ENCODE assay signal across 20 mouse cellular contexts in genomic region chr2:150307183-150307773, GRCm38 (mm10). TPM values are rescaled to one million over a fixed set of nuclear protein-coding genes. Genes with fewer than 3 reads are reported as not detected.
DNase-seq lines count a peak whose midpoint lies in the region; ATAC-seq and TF ChIP-seq lines count a peak whose summit lies in the region.
"Had no signal": no experiment of that assay in that cellular context is flagged by ENCODE, and none has a peak within 500 bp of the region (broad histone marks: within the 10 kb centered on the region; RNA-seq: fewer than 3 reads in every experiment).

No protein-coding gene starts in this region.

- no peak overlapping the region for H3K9ac ChIP-seq in lung, postnatal 0 days (replicated peaks; ENCODE audit: low read depth)
- no peak overlapping the region for H3K9ac ChIP-seq in CH12.LX (ENCODE audit: insufficient read depth, low read depth)
- no peak overlapping the region for H3K9ac ChIP-seq in kidney, embryonic 14.5 days (ENCODE audit: low read depth, low read length)
- H3K9ac ChIP-seq: forebrain, postnatal 0 days; liver, embryonic 12.5 days had no signal

- TF ChIP-seq POLR2A in CH12.LX (IDR thresholded peaks at IDR 0.05; ENCODE audit: low read depth, low read length), result no peak

- no peak for TF ChIP-seq CTCF in lung, postnatal 0 days (IDR thresholded peaks at IDR 0.05)
- no peak for TF ChIP-seq CTCF in CH12.LX (conservative IDR thresholded peaks at IDR 0.05 in 1 of 2, IDR thresholded peaks at IDR 0.05 in 1 of 2; ENCODE audit: low read depth in 2 of 2, low read length in 2 of 2)

- in situ Hi-C loops in CH12.LX (cut with MboI; ENCODE audit: low pct_ligation_motif_present, low pct_unique_long_range_greater_than_20kb, low sequenced_read_pairs), result no loop called here

- H3K4me1 ChIP-seq in lung, postnatal 0 days (ENCODE audit: insufficient read depth, low read depth, low read length), result no peaks in the 10 kb centered on the region
- H3K4me1 ChIP-seq in CH12.LX (ENCODE audit: control insufficient read depth in 1 of 2, insufficient read depth in 2 of 2), result peaks cover 0 to 20% of the 10 kb centered on the region in 2 experiments; a peak in 2 of 4 replicates
- H3K4me1 ChIP-seq in kidney, embryonic 14.5 days (ENCODE audit: control insufficient read depth, insufficient read depth, low read length), result no peaks in the 10 kb centered on the region

- peaks cover 6% of the 10 kb centered on the region for H3K79me2 ChIP-seq in CH12.LX (replicated peaks; ENCODE audit: control insufficient read depth, extremely low read depth, insufficient read depth, poor library complexity, severe bottlenecking)

- no peak for TF ChIP-seq EP300 in lung, postnatal 0 days (IDR thresholded peaks at IDR 0.05)
- TF ChIP-seq EP300 in CH12.LX (IDR thresholded peaks at IDR 0.05; ENCODE audit: low read length), result no peak

- no peaks in the 10 kb centered on the region for H3K36me3 ChIP-seq in lung, postnatal 0 days (ENCODE audit: insufficient read depth, low read length)
- H3K36me3 ChIP-seq in CH12.LX (replicated peaks in 1 of 2; ENCODE audit: control insufficient read depth in 1 of 2, insufficient read depth in 1 of 2, low read length in 1 of 2), result no peaks in the 10 kb centered on the region
- H3K36me3 ChIP-seq in kidney, embryonic 14.5 days (ENCODE audit: control insufficient read depth, insufficient read depth, low read length), result no peaks in the 10 kb centered on the region
- H3K36me3 ChIP-seq: liver, embryonic 12.5 days had no signal

- H3K9me3 ChIP-seq in lung, postnatal 0 days (ENCODE audit: low read length), result no peaks in the 10 kb centered on the region
- no peaks in the 10 kb centered on the region for H3K9me3 ChIP-seq in CH12.LX (replicated peaks; ENCODE audit: low read length)
- no peaks in the 10 kb centered on the region for H3K9me3 ChIP-seq in kidney, embryonic 14.5 days (ENCODE audit: control insufficient read depth, low read length)
- H3K9me3 ChIP-seq: liver, embryonic 12.5 days; megakaryocyte, embryonic 14.5 days had no signal

- no peak for TF ChIP-seq RAD21 in CH12.LX (IDR thresholded peaks at IDR 0.05; ENCODE audit: low read depth, low read length)

- WGBS in lung, postnatal 0 days, result 84% methylated on average over 10 of the region's 10 CpGs
- 85% methylated on average over 10 of the region's 10 CpGs for WGBS in kidney, embryonic 14.5 days

- H3K4me2 ChIP-seq in lung, postnatal 0 days (replicated peaks; ENCODE audit: low read depth, low read length), result no peak overlapping the region
- H3K4me2 ChIP-seq in CH12.LX (ENCODE audit: insufficient read depth, low read depth, poor library complexity, severe bottlenecking), result no peak overlapping the region
- H3K4me2 ChIP-seq in kidney, embryonic 14.5 days (replicated peaks; ENCODE audit: low read depth, low read length), result no peak overlapping the region
- H3K4me2 ChIP-seq: heart, embryonic 11.5 days; liver, embryonic 12.5 days had no signal

- no peak overlapping the region for H3K27ac ChIP-seq in lung, postnatal 0 days (ENCODE audit: low read length)
- no peak overlapping the region for H3K27ac ChIP-seq in CH12.LX (ENCODE audit: insufficient read depth, low read depth)
- H3K27ac ChIP-seq in kidney, embryonic 14.5 days (ENCODE audit: low read depth, low read length), result no peak overlapping the region
- H3K27ac ChIP-seq: liver, embryonic 12.5 days had no signal

- DNase-seq in lung, postnatal 25 days (ENCODE audit: low spot score), result peak; percentile 46
- no peak for DNase-seq in lung, postnatal 0 days (ENCODE audit: low spot score)
- peak; percentile 27 for DNase-seq in CH12.LX (ENCODE audit: extremely low read depth)
- peak; percentile 26 for DNase-seq in thymus, postnatal 14 days
- no peak for DNase-seq in layer of hippocampus, postnatal 36 days
- DNase-seq: cerebellum, adult 8-10 months; embryo, embryonic 11 days; forebrain, postnatal 0 days; gastrocnemius, postnatal 25 days; heart, postnatal 36 days; kidney, postnatal 10 days; layer of hippocampus, adult 9-11 months had no signal

- no peak for ATAC-seq in lung, postnatal 0 days
- 0 out of 2 replicates have a peak, but pooled peaks have one; percentile 26 for ATAC-seq in megakaryocyte progenitor cell, adult 5-6 weeks (replicated peaks; ENCODE audit: poor library complexity)
- no peak for ATAC-seq in kidney, embryonic 14.5 days (ENCODE audit: low FRiP score, low TSS enrichment)
- no peak for ATAC-seq in erythroblast, adult 5-6 weeks (replicated peaks; ENCODE audit: low FRiP score, poor library complexity, severe bottlenecking)
- ATAC-seq: forebrain, postnatal 0 days; liver, embryonic 12.5 days; Patski had no signal

- dilution Hi-C loops in CH12.LX (cut with MboI; ENCODE audit: extremely low pct_ligation_motif_present, extremely low pct_unique_long_range_greater_than_20kb, low sequenced_read_pairs), result no loop called here

- no peak overlapping the region for H3K4me3 ChIP-seq in lung, postnatal 0 days (ENCODE audit: low read depth, low read length)
- no peak overlapping the region for H3K4me3 ChIP-seq in CH12.LX (replicated peaks in 1 of 3; ENCODE audit: low read depth in 2 of 3, low read length in 2 of 3, poor library complexity in 1 of 3)
- no peak overlapping the region for H3K4me3 ChIP-seq in kidney, embryonic 14.5 days (ENCODE audit: low read length)
- H3K4me3 ChIP-seq: liver, embryonic 12.5 days; megakaryocyte, embryonic 14.5 days had no signal

- no peaks in the 10 kb centered on the region for H3K27me3 ChIP-seq in lung, postnatal 0 days (replicated peaks; ENCODE audit: insufficient read depth, low read length)
- H3K27me3 ChIP-seq in CH12.LX (replicated peaks), result no peaks in the 10 kb centered on the region
- no peaks in the 10 kb centered on the region for H3K27me3 ChIP-seq in kidney, embryonic 14.5 days (ENCODE audit: control insufficient read depth, insufficient read depth, low read length)
- H3K27me3 ChIP-seq: liver, embryonic 12.5 days; megakaryocyte, embryonic 14.5 days had no signal

TF ChIP-seq in CH12.LX, 34 proteins besides CTCF, POLR2A, EP300 and RAD21:
- no peak for TF ChIP-seq GABPA (IDR thresholded peaks at IDR 0.05; ENCODE audit: insufficient replicate concordance, low read depth, low read length)
- 0 out of 2 replicates have a peak, but pooled peaks have one; percentile 14 for TF ChIP-seq BHLHE40 (IDR thresholded peaks at IDR 0.05; ENCODE audit: low read depth, low read length)

RNA-seq across cellular contexts. Expression of gene Gm10130, which starts 16.2 kb away (rescaled TPM):
- polyA plus RNA-seq in lung, postnatal 0 days (2015; fragmentation: Nextera tagmentation; extraction: Ambion mirVana), result 1.6 TPM in 1 of 2 replicates, not detected in the other
- 1.8 and 3.1 TPM in 2 replicates for total RNA-seq in CH12.LX (2012; rRNA removed)
- total RNA-seq in CH12.LX (2014; rRNA removed), result not detected in 2 replicates
- 9.8 and 13.3 TPM in 2 replicates for polyA plus RNA-seq in CH12.LX (2012; ENCODE audit: insufficient read length, low read depth)
- total RNA-seq in megakaryocyte progenitor cell, adult 5-6 weeks (2015), result 1.5 and 1.7 TPM in 2 replicates
- total RNA-seq in megakaryocyte progenitor cell, adult 5-6 weeks (2017), result 10.7 and 18.8 TPM in 2 replicates
- polyA plus RNA-seq in kidney, embryonic 14.5 days (2014; fragmentation: Nextera tagmentation; extraction: Ambion mirVana), result 2.2 and 2.3 TPM in 2 replicates
- total RNA-seq in layer of hippocampus, postnatal 36 days (2021), result 1 to 10 TPM; 2.6 to 4.0 TPM
- not detected in 2 replicates for total RNA-seq in erythroblast, adult 5-6 weeks (2015; ENCODE audit: low replicate concordance)
- total RNA-seq in erythroblast, adult 5-6 weeks (2017; ENCODE audit: low replicate concordance), result 12.0 TPM in 1 of 2 replicates, not detected in the other
- polyA plus RNA-seq: C2C12 had no signal

RNA-seq across cellular contexts. Expression of gene Gm14124, which starts 50.0 kb away (rescaled TPM):
- polyA plus RNA-seq in lung, postnatal 0 days (2015; fragmentation: Nextera tagmentation; extraction: Ambion mirVana), result not detected in 2 replicates
- 5.1 and 8.5 TPM in 2 replicates for total RNA-seq in CH12.LX (2012; rRNA removed)
- 10.4 and 13.4 TPM in 2 replicates for total RNA-seq in CH12.LX (2014; rRNA removed)
- 6.0 and 6.5 TPM in 2 replicates for polyA plus RNA-seq in CH12.LX (2012; ENCODE audit: insufficient read length, low read depth)
- total RNA-seq in megakaryocyte progenitor cell, adult 5-6 weeks (2015), result not detected in 2 replicates
- not detected in 2 replicates for total RNA-seq in megakaryocyte progenitor cell, adult 5-6 weeks (2017)
- polyA plus RNA-seq in kidney, embryonic 14.5 days (2014; fragmentation: Nextera tagmentation; extraction: Ambion mirVana), result 0.06 and 0.07 TPM in 2 replicates
- total RNA-seq in layer of hippocampus, postnatal 36 days (2021), result under 1 TPM; 0.15 to 0.20 TPM
- total RNA-seq in erythroblast, adult 5-6 weeks (2015; ENCODE audit: low replicate concordance), result not detected in 2 replicates
- total RNA-seq in erythroblast, adult 5-6 weeks (2017; ENCODE audit: low replicate concordance), result not detected in 2 replicates
- total RNA-seq: gastrocnemius, postnatal 25 days; heart, postnatal 36 days had no signal
- polyA plus RNA-seq: forebrain, postnatal 0 days; liver, embryonic 12.5 days had no signal

RNA-seq across cellular contexts. Expression of gene Gm21994, which starts 51.9 kb away (rescaled TPM):
- 1.6 and 1.8 TPM in 2 replicates for polyA plus RNA-seq in lung, postnatal 0 days (2015; fragmentation: Nextera tagmentation; extraction: Ambion mirVana)
- total RNA-seq in CH12.LX (2012; rRNA removed) (3.3 and 3.8 TPM in 2 replicates), CH12.LX (2014; rRNA removed) (9.3 and 13.6 TPM in 2 replicates)
- 8.7 and 9.4 TPM in 2 replicates for polyA plus RNA-seq in CH12.LX (2012; ENCODE audit: insufficient read length, low read depth)
- total RNA-seq in megakaryocyte progenitor cell, adult 5-6 weeks (2015), result 6.4 and 6.9 TPM in 2 replicates
- 3.3 and 5.9 TPM in 2 replicates for total RNA-seq in megakaryocyte progenitor cell, adult 5-6 weeks (2017)
- polyA plus RNA-seq in kidney, embryonic 14.5 days (2014; fragmentation: Nextera tagmentation; extraction: Ambion mirVana), result 5.4 and 6.6 TPM in 2 replicates
- total RNA-seq in layer of hippocampus, postnatal 36 days (2021), result 1 to 10 TPM; 6.9 to 7.1 TPM
- total RNA-seq in erythroblast, adult 5-6 weeks (2015; ENCODE audit: low replicate concordance), result 2.1 TPM in 1 of 2 replicates, not detected in the other
- total RNA-seq in erythroblast, adult 5-6 weeks (2017; ENCODE audit: low replicate concordance), result 0.98 and 5.1 TPM in 2 replicates

RNA-seq across cellular contexts. Expression of gene 3300002I08Rik, which starts 55.3 kb away (rescaled TPM):
- 4.3 TPM in 2 replicates for polyA plus RNA-seq in lung, postnatal 0 days (2015; fragmentation: Nextera tagmentation; extraction: Ambion mirVana)
- total RNA-seq in CH12.LX (2012; rRNA removed) (4.7 TPM in 2 replicates), CH12.LX (2014; rRNA removed) (3.2 and 4.5 TPM in 2 replicates)
- 1.1 and 1.6 TPM in 2 replicates for polyA plus RNA-seq in CH12.LX (2012; ENCODE audit: insufficient read length, low read depth)
- total RNA-seq in megakaryocyte progenitor cell, adult 5-6 weeks (2015), result 2.2 and 2.4 TPM in 2 replicates
- total RNA-seq in megakaryocyte progenitor cell, adult 5-6 weeks (2017), result 4.9 and 6.6 TPM in 2 replicates
- polyA plus RNA-seq in kidney, embryonic 14.5 days (2014; fragmentation: Nextera tagmentation; extraction: Ambion mirVana), result 9.9 and 13.8 TPM in 2 replicates
- total RNA-seq in layer of hippocampus, postnatal 36 days (2021), result 1 to 10 TPM; 7.3 to 9.9 TPM
- total RNA-seq in erythroblast, adult 5-6 weeks (2015; ENCODE audit: low replicate concordance), result not detected in 2 replicates
- total RNA-seq in erythroblast, adult 5-6 weeks (2017; ENCODE audit: low replicate concordance), result not detected in 2 replicates

Comparison
In these comparisons a context has a peak if more than half of its experiments do, and no peak if none do; other contexts are left out.
1. DNase-seq: peak in lung, postnatal 25 days (single experiment), CH12.LX (single experiment) and thymus, postnatal 14 days (single experiment); none in lung, postnatal 0 days (single experiment) and layer of hippocampus, postnatal 36 days (0 of 2).
2. RNA of gene Gm14124, which starts 50.0 kb away (total RNA-seq): 5.1 to 13.4 TPM in CH12.LX; 0.15 to 0.20 TPM in layer of hippocampus, postnatal 36 days, not detected in megakaryocyte progenitor cell, adult 5-6 weeks and not detected in erythroblast, adult 5-6 weeks; every median in the first group is over 4 times any median in the second.